Mouse (Mus musculus) midbrain, postnatal 0 days (tissue): Measurements from ENCODE around the gene Bmt2. TPM values are rescaled to one million over a fixed set of nuclear protein-coding genes. Genes with fewer than 3 reads are reported as not detected.

Source experiments
- ATAC-seq: fragments of 200-750 bp; cut with Nextera tagmentation; 2 replicates; pipeline ENCODE4 v1.8.0; 2017; ENCODE audit warnings: moderate number of reproducible peaks, mild to moderate bottlenecking, moderate TSS enrichment, moderate library complexity; ENCODE audit not compliant: low FRiP score
- DNase-seq: peaks from one replicate; pipeline ENCODE4 v3.0.0-alpha.2; 2015; ENCODE audit warnings: low spot score
- H3K27ac ChIP-seq: fragments of 300-500 bp; sonication (generic); 2 replicates; pipeline ENCODE4 v1.5.1; 2014; ENCODE audit warnings: low read depth, mild to moderate bottlenecking, low read length, mixed read lengths
- H3K27me3 ChIP-seq: fragments of 300-500 bp; sonication (generic); 2 replicates; pipeline ENCODE4 v1.6.1; 2014; ENCODE audit warnings: low read length, control low read depth, mixed read lengths; ENCODE audit not compliant: insufficient read depth
- H3K36me3 ChIP-seq: fragments of 300-500 bp; sonication (generic); 2 replicates; pipeline ENCODE4 v1.6.1; 2014; ENCODE audit warnings: low read length, control low read depth, mixed read lengths; ENCODE audit not compliant: insufficient read depth
- H3K4me1 ChIP-seq: fragments of 300-500 bp; sonication (generic); 2 replicates; pipeline ENCODE4 v1.6.1; 2014; ENCODE audit warnings: mild to moderate bottlenecking, control low read depth, antibody characterized with exemption, low read length, mixed read lengths; ENCODE audit not compliant: insufficient read depth
- H3K4me2 ChIP-seq: fragments of 300-500 bp; sonication (generic); 2 replicates; pipeline ENCODE4 v1.6.1; 2014; ENCODE audit warnings: low read depth, mild to moderate bottlenecking, low read length, mixed read lengths; ENCODE audit not compliant: poor library complexity, severe bottlenecking
- H3K4me3 ChIP-seq: fragments of 300-500 bp; sonication (generic); 2 replicates; pipeline ENCODE4 v1.5.1; 2014; ENCODE audit warnings: low read depth, mild to moderate bottlenecking, low read length, moderate library complexity
- H3K9ac ChIP-seq: fragments of 300-500 bp; sonication (generic); replicated peaks from 2 replicates; pipeline ENCODE4 v1.6.1; 2014; ENCODE audit warnings: mild to moderate bottlenecking, low read length, moderate library complexity, mixed read lengths; ENCODE audit not compliant: poor library complexity, severe bottlenecking
- H3K9me3 ChIP-seq: fragments of 300-500 bp; sonication (generic); 2 replicates; pipeline ENCODE4 v1.6.1; 2016; ENCODE audit warnings: low read length, control low read depth
- CTCF ChIP-seq: IDR thresholded peaks from 2 replicates; pipeline ENCODE4 v1.5.1; 2016; ENCODE audit warnings: antibody characterized with exemption, mild to moderate bottlenecking
- WGBS: fragments of 180-500 bp; shearing (Covaris S2); extraction: QIAGEN DNeasy Blood & Tissue Kit; methylation state at CpG from one replicate; pipeline ENCODE4 v1.1.7; 2014; 5-methylcytosine and 5-hydroxymethylcytosine counted together
- polyA plus RNA-seq: library from polyadenylated mRNA; unstranded; fragments of >200 nt; fragmentation: Nextera tagmentation; extraction: Ambion mirVana; gene quantifications from 2 replicates; pipeline ENCODE4 v1.2.1, GENCODE M21; 2015
- total RNA-seq: library from RNA; depleted of rRNA; stranded (reverse); fragments of >200 nt; gene quantifications from 2 replicates; pipeline ENCODE4 v1.2.3, GENCODE M21; 2014

The Bmt2 gene
- total and polyA plus RNA-seq, 2 experiments from 2014 or later = 11.0 to 28.9 TPM

GRCm38 (mm10) chr6:13636582-13636989 lies 41.2 kb downstream of the Bmt2 start:
- H3K4me3 ChIP-seq = no peak overlapping the region
- no peak overlapping the region for H3K9ac ChIP-seq
- no peaks in the 10 kb centered on the region for H3K4me1 ChIP-seq
- H3K9me3 ChIP-seq = no peaks in the 10 kb centered on the region
- ATAC-seq (no peak), DNase-seq (no peak)
- H3K36me3 ChIP-seq = 0 out of 2 replicates have a peak, but pooled peaks cover 2% of the 10 kb centered on the region
- TF ChIP-seq CTCF = no peak
- H3K27ac ChIP-seq = no peak overlapping the region
- 88% methylated on average over 3 of the region's 3 CpGs for WGBS
- no peaks in the 10 kb centered on the region for H3K27me3 ChIP-seq
- no peak overlapping the region for H3K4me2 ChIP-seq

- H3K4me2 ChIP-seq = no peak overlapping the region
- H3K27ac ChIP-seq = no peak overlapping the region
- no peak overlapping the region for H3K4me3 ChIP-seq
- H3K9ac ChIP-seq = no peak overlapping the region
- H3K9me3 ChIP-seq = no peaks in the 10 kb centered on the region
- WGBS = 89% methylated on average over 1 of the region's 1 CpGs
- H3K27me3 ChIP-seq = no peaks in the 10 kb centered on the region
- no peak for DNase-seq
- H3K4me1 ChIP-seq = no peaks in the 10 kb centered on the region
- TF ChIP-seq CTCF = no peak
- H3K36me3 ChIP-seq = no peaks in the 10 kb centered on the region
- ATAC-seq = no peak
These were observed 45.2 kb downstream of the Bmt2 start for GRCm38 (mm10) chr6:13632571-13632970.

- 76% methylated on average over 2 of the region's 2 CpGs for WGBS
- DNase-seq (no peak), ATAC-seq (no peak)
- TF ChIP-seq CTCF = no peak
- Histone ChIP-seq H3K9me3 (no peaks in the 10 kb centered on the region), H3K4me2 (no peak overlapping the region), H3K9ac (no peak overlapping the region), H3K4me1 (no peaks in the 10 kb centered on the region), H3K27ac (no peak overlapping the region), H3K4me3 (no peak overlapping the region), H3K36me3 (no peaks in the 10 kb centered on the region), H3K27me3 (no peaks in the 10 kb centered on the region)
These were observed 47.2 kb downstream of the Bmt2 start for GRCm38 (mm10) chr6:13630607-13631006.

GRCm38 (mm10) chr6:13619618-13620017 lies 58.1 kb downstream of the Bmt2 start:
- no peak for ATAC-seq
- H3K27me3 ChIP-seq = no peaks in the 10 kb centered on the region
- H3K36me3 ChIP-seq = no peaks in the 10 kb centered on the region
- no peaks in the 10 kb centered on the region for H3K4me1 ChIP-seq
- DNase-seq = no peak
- H3K9ac ChIP-seq = no peak overlapping the region
- H3K4me2 ChIP-seq = no peak overlapping the region
- 94% methylated on average over 2 of the region's 2 CpGs for WGBS
- no peak overlapping the region for H3K27ac ChIP-seq
- TF ChIP-seq CTCF = no peak
- no peak overlapping the region for H3K4me3 ChIP-seq
- no peaks in the 10 kb centered on the region for H3K9me3 ChIP-seq

GRCm38 (mm10) chr6:13617110-13617509 lies 60.7 kb downstream of the Bmt2 start:
- no peaks in the 10 kb centered on the region for H3K9me3 ChIP-seq
- H3K36me3 ChIP-seq = no peaks in the 10 kb centered on the region
- no peak for TF ChIP-seq CTCF
- no peaks in the 10 kb centered on the region for H3K27me3 ChIP-seq
- no peak overlapping the region for H3K4me3 ChIP-seq
- H3K4me1 ChIP-seq = no peaks in the 10 kb centered on the region
- 93% methylated on average over 3 of the region's 3 CpGs for WGBS
- H3K27ac ChIP-seq = no peak overlapping the region
- H3K9ac ChIP-seq = no peak overlapping the region
- DNase-seq (no peak), ATAC-seq (no peak)
- no peak overlapping the region for H3K4me2 ChIP-seq

GRCm38 (mm10) chr6:13614568-13614967 lies 63.2 kb downstream of the Bmt2 start:
- ATAC-seq = no peak
- Histone ChIP-seq H3K36me3 (no peaks in the 10 kb centered on the region), H3K9me3 (no peaks in the 10 kb centered on the region), H3K27ac (no peak overlapping the region), H3K4me3 (no peak overlapping the region), H3K4me1 (no peaks in the 10 kb centered on the region), H3K9ac (no peak overlapping the region), H3K27me3 (no peaks in the 10 kb centered on the region), H3K4me2 (no peak overlapping the region)
- TF ChIP-seq CTCF = no peak
- WGBS = 97% methylated on average over 3 of the region's 3 CpGs
- no peak for DNase-seq
